Mouse (Mus musculus) cerebellum, adult 11-12 months (tissue): ENCODE measurements around the gene BC005561.
"Not testable (repeated sequence)": the region's sequence is repeated elsewhere in the genome, so short reads cannot be mapped to it uniquely, and the experiment has no call there.

ENCODE experiments used
- DNase-seq: peaks from one replicate; pipeline ENCODE4 v3.0.0; 2022

The BC005561 gene

GRCm38 (mm10) chr5:104508195-104508891, at the start of gene BC005561:
Gene BC005561 (plus strand): TSS chr5:104508352.
- DNase-seq: peak; percentile 82

DNA sequence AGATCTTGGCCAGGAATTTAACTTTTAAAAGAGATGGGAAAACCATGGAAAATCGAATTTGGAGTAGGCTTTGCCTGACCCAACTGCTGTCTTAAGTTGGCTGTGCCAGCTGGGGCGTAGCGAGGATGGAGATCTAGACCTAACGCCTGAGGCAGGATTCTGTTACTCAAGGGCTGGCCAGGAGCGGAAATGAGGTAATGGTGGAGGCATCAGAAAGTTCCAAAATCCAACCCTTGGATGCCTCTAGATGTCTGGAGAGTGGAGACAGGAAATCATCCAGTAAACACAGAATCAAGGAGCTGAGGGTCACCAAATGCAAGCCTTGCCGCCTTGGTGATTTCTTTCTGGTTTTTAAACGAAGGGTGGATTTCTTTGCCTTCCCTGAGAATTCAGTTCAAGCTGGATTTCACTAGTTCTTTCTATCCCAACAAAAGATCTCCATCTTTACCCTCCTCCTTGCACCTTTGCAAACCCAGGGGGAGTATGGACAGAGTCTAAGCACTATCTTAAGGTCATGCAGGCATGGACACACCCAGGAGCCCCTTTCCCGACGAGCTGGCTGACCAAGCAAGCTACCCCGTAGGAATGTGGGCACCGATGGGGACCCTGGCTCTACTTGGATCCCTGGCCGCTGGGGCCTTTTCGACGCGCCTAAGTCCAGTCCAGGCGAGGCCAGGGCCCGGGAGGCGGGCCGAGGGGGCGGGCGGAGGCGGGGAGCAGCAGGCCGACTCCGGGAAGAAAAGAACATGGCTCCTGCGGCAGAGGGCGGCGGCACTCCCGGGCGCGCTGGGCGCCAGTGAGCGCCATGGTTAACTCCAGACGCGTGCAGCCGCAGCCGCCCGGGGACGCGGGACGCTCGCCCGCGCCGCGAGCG, 49.1 kb upstream of the BC005561 start, which contains the start of gene Pkd2:
Pkd2 (plus strand) TSS at position 619 of the 874 bp plus-strand sequence.
- DNase-seq: peak; percentile 79

- peak; percentile 68 for DNase-seq
Observed at GRCm38 (mm10) chr5:104459706-104460455, 48.3 kb upstream of the BC005561 start.

- DNase-seq: no peak
Observed at GRCm38 (mm10) chr5:104460456-104460838, 47.7 kb upstream of the BC005561 start.

DNA sequence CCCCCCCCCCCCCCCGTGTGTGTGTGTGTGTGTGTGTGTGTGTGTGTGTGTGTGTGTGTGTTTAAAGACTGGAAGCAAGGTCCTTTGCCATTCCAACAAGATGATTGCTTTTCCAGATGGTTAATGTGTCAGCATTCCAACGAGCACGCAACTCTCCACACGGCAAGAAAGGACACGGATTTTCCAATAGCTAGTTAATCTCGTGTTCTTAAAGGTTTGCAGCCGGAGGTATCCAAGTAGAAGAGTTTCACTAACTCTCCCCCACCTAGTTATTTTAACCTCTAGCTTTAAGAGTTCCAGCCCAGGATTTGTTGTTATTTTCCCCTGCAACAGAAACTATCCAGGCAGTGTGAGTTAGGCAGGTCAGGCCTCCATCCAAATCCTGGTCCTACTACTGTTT, 47.3 kb upstream of the BC005561 start:
- no peak for DNase-seq

DNA sequence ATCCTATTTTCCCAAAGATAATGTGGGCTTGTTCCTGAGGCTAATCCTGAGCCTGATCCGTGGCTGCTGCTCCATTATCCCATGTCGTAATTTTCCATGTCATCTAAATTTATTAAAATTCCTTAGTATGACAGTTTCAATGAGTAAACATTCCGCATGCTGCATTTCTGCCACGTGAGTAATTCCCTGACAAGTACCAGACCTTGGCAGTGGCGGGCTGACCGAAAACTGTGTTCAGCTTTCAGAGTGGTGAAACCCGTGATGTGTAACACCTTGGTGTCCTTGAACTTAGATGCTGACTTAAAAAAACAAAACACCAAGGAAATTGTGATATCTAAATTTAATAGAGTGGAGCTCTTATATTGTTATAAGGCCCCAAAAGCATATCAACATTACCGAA, 42.9 kb upstream of the BC005561 start:
- DNase-seq: no peak

DNA sequence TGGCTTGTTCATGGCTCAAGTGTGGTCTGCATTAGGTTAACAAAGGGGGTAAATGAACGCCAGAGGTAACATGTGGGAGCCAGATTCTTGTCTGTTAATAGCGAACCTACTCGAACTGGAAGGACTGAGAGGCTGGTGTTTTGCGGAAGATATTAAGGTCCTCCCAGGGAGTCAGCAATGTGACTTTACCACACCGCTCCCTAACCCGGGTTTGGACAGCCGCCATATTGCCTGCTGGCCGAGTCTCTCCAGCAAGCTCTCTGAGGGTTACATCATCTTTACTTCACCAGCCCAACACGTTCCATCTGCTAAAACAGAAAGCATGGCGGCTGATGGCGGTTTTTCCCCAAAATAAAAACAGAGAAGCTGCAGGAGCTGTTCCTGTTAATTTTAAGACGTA, 42.4 kb upstream of the BC005561 start:
- peak; percentile 80 for DNase-seq

DNA sequence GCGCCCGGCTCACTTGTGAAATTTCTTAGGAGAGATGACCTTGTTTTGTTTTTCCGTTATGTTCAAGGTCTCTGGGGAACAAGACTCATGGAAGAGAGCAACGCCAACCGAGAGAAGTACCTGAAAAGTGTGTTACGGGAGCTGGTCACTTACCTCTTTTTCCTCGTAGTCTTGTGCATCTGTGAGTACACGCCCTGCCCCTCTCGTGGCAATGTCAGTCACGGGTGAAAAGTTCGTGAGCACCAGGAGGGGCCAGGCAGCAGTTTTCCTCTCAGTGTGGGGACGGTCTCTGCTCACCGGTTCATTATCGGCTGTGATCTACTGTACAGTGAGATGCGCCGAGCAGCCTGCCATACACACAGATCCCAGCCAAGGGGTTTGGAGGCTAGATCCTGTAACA, 41.3 kb upstream of the BC005561 start:
- DNase-seq: no peak

DNA sequence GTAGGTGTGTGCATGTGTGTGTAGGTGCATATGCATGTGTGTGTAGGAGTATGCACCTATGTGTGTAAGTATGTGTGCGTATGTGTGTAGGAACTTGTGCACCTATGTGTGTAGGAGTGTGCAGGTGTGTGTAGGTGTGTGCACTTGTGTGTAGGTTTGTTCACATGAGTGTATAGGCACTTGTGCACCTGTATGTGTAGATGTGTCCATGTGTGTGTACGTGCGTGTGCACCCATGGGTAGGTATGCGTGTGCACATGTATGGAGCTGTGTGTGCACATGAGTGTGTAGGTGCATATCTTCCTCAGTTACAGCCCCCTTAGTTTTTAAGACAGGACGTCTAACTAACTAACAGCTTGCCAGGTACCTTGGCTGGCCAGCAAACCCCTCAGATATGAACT, 39.6 kb upstream of the BC005561 start:
- no peak for DNase-seq

DNA sequence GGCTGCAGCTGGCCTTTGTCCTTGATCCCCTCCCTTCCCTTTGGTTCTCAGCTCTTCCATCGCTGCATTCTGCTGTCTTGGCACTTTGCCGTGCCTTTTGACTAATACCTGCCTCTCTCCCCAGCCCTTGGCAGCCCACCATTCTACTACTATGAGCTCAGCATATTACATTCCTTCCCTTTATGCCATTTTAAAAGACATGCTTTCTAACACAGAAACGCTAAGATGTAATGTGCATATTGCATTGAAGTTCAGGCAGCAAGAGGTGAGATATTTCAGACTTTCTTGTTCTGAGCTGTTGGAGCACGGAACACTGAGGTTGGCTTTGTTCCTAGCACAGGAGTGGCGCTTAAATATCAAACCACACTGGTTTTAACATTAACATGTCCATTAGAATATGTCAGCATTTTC, 37.2 kb upstream of the BC005561 start:
- no peak for DNase-seq

GRCm38 (mm10) chr5:104472371-104472770, 35.8 kb upstream of the BC005561 start:
- DNase-seq: no peak

- no peak for DNase-seq
Observed at GRCm38 (mm10) chr5:104480367-104480766, 27.8 kb upstream of the BC005561 start.

- DNase-seq: no peak
Observed at GRCm38 (mm10) chr5:104482856-104483255, 25.3 kb upstream of the BC005561 start.

DNA sequence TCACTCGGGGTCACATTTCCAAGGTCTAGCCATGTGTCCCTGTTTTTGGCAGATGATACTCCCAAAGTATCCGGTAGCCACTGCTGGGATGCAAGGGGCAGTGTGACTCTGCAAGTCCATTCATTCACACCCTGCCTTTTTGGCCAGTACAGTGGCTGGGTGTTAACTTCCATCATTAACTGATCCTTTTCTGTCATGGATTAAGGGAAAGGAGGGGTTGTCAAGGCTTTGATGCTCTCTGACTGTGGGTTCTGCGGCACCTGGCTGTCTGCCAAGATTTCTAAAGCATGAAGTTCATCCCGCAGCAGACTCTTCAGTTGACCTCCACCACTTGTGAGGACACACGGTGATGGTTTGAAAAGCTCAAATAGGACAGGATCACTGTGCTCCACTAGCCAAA, 16.6 kb upstream of the BC005561 start:
- no peak for DNase-seq

DNA sequence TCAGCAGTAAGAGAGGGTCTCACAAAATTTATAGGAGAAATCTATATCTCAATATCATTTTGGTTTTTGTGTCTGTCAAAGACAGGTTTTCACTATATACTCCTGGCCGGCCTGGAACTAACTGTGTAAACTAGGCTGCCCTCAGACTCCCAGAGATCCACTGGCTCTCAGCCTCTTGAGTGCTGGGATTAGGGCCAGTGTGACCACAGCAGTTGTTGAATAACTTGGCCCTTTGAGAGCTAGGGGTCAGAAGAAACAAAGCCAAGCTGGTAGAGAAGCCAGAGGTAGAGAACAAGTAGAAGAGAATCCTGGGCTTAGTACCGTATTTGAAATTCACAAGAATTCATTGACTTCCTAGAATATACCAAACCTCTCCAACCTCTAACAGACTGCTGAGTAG, 3.3 kb upstream of the BC005561 start:
- DNase-seq: no peak

DNA sequence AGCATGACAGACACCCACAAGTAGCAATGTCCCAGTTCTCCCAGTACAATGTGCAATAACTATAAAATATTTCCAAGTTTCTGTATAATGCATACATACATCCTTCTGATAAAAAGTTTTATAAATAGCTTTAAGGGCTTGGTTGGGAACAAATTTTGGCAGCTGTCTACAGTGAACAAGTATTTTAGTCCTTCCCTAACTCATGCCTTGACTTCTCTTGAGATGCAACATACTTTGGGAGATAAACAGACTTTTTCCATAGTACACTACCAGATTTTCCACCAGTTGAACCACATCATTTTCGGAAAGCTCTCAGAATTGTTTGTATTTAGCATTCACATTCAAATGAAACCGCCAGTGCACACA, 340 bp upstream of the BC005561 start:
- DNase-seq: no peak

DNA sequence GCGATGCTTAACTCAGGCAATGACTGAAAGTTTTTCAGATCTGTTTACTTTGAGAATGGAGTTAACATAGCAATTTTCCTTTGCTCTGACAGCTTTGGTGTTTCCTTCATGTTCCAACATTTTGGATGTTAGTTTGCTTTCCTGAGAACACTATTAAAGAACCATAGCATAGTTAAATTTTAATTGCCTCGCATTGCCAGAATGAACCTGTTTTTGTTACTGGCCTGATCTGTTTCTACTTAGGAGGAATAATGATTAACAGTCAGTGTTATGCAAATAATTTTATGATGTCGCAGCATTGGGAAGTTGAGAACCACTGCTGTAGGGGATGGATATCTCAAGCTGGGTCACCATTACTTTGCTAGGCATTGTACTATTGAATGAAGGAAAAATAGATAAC, 3.1 kb downstream of the BC005561 start:
- DNase-seq: no peak

GRCm38 (mm10) chr5:104538612-104539011, 30.5 kb downstream of the BC005561 start:
- DNase-seq: peak; percentile 4

- no peak for DNase-seq
Observed at GRCm38 (mm10) chr5:104539331-104539730, 31.2 kb downstream of the BC005561 start.

DNA sequence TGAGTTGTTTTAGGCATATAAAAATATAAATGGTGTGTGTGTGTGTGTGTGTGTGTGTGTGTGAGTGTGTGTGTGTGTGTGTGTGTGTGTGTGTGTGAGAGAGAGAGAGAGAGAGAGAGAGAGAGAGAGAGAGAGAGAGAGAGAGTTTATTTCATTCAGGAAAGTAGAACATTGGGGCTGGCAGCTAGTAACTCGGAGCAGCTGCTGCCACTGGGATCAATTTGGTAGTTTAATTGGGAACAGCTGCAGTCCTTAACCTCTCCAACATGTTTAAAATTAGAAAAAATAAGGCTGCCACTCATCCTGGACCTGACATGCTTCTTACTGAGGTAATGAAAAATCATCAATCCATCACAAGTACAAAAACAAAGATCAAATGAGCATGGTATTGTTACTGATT, 59.9 kb downstream of the BC005561 start:
- not testable (repeated sequence) for DNase-seq

- DNase-seq: peak; percentile 47
Observed at GRCm38 (mm10) chr5:104570766-104571165, 62.6 kb downstream of the BC005561 start.

DNA sequence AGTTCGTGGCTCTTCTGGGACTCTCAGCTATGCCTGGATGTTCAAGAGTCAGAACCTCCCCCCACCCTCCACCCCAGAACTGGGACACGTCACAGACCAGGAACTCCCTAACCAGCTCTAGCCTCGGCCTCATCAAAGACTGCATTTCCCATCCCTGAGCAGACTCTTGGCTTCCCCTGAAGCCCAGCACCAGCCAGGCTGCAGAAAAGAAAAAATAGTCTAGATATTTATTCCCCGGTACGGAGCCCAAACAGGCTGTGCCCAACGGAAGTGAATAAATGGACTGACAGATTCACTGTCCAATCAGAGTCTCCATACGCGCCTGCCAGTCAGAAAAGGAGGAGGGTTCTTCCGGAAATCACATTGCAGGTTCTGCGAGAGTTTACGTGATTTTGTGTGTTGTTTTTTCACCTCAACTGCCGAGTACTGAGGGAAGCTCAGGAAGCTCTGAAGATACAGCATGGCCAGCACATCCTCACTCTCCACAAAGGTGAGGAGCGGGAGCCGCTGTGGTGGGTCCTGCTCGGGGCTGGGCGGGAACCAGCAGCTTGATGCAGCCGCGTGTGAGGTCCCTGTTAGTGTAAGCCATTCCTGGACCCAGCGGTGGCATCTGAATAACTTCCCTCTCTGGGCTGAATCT, 63.2 kb downstream of the BC005561 start:
- DNase-seq: peak; percentile 89
